Mouse (Mus musculus): ENCODE measurements around the gene Llcfc1.

GRCm38 (mm10) chr6:41684131-41684530 is at the start of gene Llcfc1:
- no peak for TF ChIP-seq CTCF (IDR thresholded peaks at IDR 0.05)
- no peak for TF ChIP-seq POLR2A (IDR thresholded peaks at IDR 0.05; ENCODE audit: insufficient read depth, low read depth, low read length)
